Mouse (Mus musculus) liver, embryonic 13.5 days (tissue): ENCODE results near the gene Notch4. TPM values are rescaled to one million over a fixed set of nuclear protein-coding genes. Genes with fewer than 3 reads are reported as not detected.

Experiments used
- ATAC-seq: fragments of 200-750 bp; cut with Nextera tagmentation; 2 replicates; pipeline ENCODE4 v1.8.0; 2017; ENCODE audit warnings: low read depth, mild to moderate bottlenecking, moderate number of reproducible peaks, moderate library complexity
- DNase-seq: peaks from one replicate; pipeline ENCODE4 v3.0.0; 2022
- H3K27ac ChIP-seq: fragments of 300-500 bp; sonication (generic); 2 replicates; pipeline ENCODE4 v1.5.1; 2015; ENCODE audit warnings: moderate library complexity, mild to moderate bottlenecking, inconsistent platforms
- H3K27me3 ChIP-seq: fragments of 300-500 bp; sonication (generic); 2 replicates; pipeline ENCODE4 v1.6.1; 2015; ENCODE audit warnings: mild to moderate bottlenecking, inconsistent platforms
- H3K36me3 ChIP-seq: fragments of 300-500 bp; sonication (generic); 2 replicates; pipeline ENCODE4 v1.6.1; 2015; ENCODE audit warnings: mild to moderate bottlenecking, inconsistent platforms
- H3K4me1 ChIP-seq: fragments of 300-500 bp; sonication (generic); replicated peaks from 2 replicates; pipeline ENCODE4 v1.6.1; 2015; ENCODE audit warnings: inconsistent platforms
- H3K4me2 ChIP-seq: fragments of 300-500 bp; sonication (generic); 2 replicates; pipeline ENCODE4 v1.6.1; 2015; ENCODE audit warnings: inconsistent platforms, mild to moderate bottlenecking, moderate library complexity
- H3K4me3 ChIP-seq: fragments of 300-500 bp; sonication (generic); replicated peaks from 2 replicates; pipeline ENCODE4 v1.5.1; 2015; ENCODE audit warnings: mild to moderate bottlenecking, inconsistent platforms
- H3K9ac ChIP-seq: fragments of 300-500 bp; sonication (generic); 2 replicates; pipeline ENCODE4 v1.6.1; 2015; ENCODE audit warnings: mild to moderate bottlenecking, inconsistent platforms
- H3K9me3 ChIP-seq: fragments of 300-500 bp; sonication (generic); replicated peaks from 2 replicates; pipeline ENCODE4 v1.6.1; 2016; ENCODE audit warnings: inconsistent platforms
- WGBS: fragments of 180-500 bp; shearing (Covaris S2); methylation state at CpG from one replicate; pipeline ENCODE4 v1.1.7; 2015; ENCODE audit not compliant: insufficient replicate concordance; 5-methylcytosine and 5-hydroxymethylcytosine counted together
- polyA plus RNA-seq: library from polyadenylated mRNA; unstranded; fragments of >200 nt; fragmentation: Nextera tagmentation; extraction: Ambion mirVana; gene quantifications from 2 replicates; pipeline ENCODE4 v1.2.1, GENCODE M21; 2015

Notch4 gene
- polyA plus RNA-seq, 1 experiment from 2014 or later = 0.55 TPM

DNA sequence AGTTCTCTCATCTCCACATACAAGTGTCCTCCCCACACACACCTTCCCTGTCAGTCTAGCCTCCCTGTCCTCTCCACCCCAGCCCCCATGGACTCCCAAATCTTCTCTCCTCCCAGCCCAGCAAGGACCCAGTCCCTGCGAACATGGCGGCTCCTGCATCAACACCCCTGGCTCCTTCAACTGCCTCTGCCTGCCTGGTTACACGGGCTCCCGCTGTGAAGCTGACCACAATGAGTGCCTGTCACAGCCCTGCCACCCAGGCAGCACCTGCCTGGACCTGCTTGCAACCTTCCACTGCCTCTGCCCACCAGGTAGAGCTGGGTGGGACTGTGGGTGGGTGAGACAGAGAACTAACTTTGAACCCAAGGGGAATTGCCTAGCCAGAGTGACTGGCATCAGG, 5.9 kb downstream of the Notch4 start:
- no peak overlapping the region for H3K4me2 ChIP-seq
- no peak overlapping the region for H3K9ac ChIP-seq
- H3K27ac ChIP-seq = no peak overlapping the region
- DNase-seq = no peak
- peaks cover 12% of the 10 kb centered on the region; the same call in 1 of the 2 replicates for H3K27me3 ChIP-seq
- H3K9me3 ChIP-seq = no peaks in the 10 kb centered on the region
- ATAC-seq = no peak
- 44% methylated on average over 4 of the region's 4 CpGs for WGBS
- H3K4me1 ChIP-seq = no peaks in the 10 kb centered on the region
- no peak overlapping the region for H3K4me3 ChIP-seq
- no peaks in the 10 kb centered on the region for H3K36me3 ChIP-seq

GRCm38 (mm10) chr17:34571875-34572274, 7.8 kb downstream of the Notch4 start:
- no peak overlapping the region for H3K4me2 ChIP-seq
- peak; percentile 12 for DNase-seq
- no peaks in the 10 kb centered on the region for H3K36me3 ChIP-seq
- ATAC-seq = no peak
- peaks cover 12% of the 10 kb centered on the region; the same call in 1 of the 2 replicates for H3K27me3 ChIP-seq
- H3K9ac ChIP-seq = no peak overlapping the region
- 20% methylated on average over 5 of the region's 5 CpGs for WGBS
- H3K4me1 ChIP-seq = no peaks in the 10 kb centered on the region
- no peak overlapping the region for H3K4me3 ChIP-seq
- no peak overlapping the region for H3K27ac ChIP-seq
- no peaks in the 10 kb centered on the region for H3K9me3 ChIP-seq

DNA sequence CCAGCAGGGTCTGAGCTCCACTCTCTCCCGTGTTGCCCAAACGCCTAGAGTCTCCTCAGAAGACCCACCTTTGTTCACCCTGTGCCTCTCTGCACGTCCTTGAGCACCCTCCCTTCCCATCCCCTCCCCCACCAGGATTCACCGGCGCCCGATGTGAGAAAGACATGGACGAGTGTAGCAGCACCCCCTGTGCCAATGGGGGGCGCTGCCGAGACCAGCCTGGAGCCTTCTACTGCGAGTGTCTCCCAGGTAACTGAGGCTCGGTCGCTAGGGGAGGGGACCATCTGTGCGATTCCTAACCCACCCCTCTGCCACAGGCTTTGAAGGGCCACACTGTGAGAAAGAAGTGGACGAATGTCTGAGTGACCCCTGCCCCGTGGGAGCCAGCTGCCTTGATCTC, 8.3 kb downstream of the Notch4 start:
- Histone ChIP-seq H3K9me3 (no peaks in the 10 kb centered on the region), H3K36me3 (no peaks in the 10 kb centered on the region), H3K4me1 (no peaks in the 10 kb centered on the region), H3K9ac (no peak overlapping the region), H3K27me3 (peaks cover 7% of the 10 kb centered on the region; the same call in 1 of the 2 replicates), H3K27ac (no peak overlapping the region), H3K4me3 (no peak overlapping the region), H3K4me2 (no peak overlapping the region)
- no peak for DNase-seq
- 41% methylated on average over 15 of the region's 15 CpGs for WGBS
- no peak for ATAC-seq

GRCm38 (mm10) chr17:34576577-34576976, 12.5 kb downstream of the Notch4 start:
- no peak for ATAC-seq
- Histone ChIP-seq H3K4me2 (no peak overlapping the region), H3K4me1 (no peaks in the 10 kb centered on the region), H3K9me3 (no peaks in the 10 kb centered on the region), H3K27ac (no peak overlapping the region), H3K9ac (no peak overlapping the region), H3K36me3 (no peaks in the 10 kb centered on the region), H3K4me3 (no peak overlapping the region), H3K27me3 (no peaks in the 10 kb centered on the region)
- DNase-seq = no peak
- 56% methylated on average over 5 of the region's 5 CpGs for WGBS

DNA sequence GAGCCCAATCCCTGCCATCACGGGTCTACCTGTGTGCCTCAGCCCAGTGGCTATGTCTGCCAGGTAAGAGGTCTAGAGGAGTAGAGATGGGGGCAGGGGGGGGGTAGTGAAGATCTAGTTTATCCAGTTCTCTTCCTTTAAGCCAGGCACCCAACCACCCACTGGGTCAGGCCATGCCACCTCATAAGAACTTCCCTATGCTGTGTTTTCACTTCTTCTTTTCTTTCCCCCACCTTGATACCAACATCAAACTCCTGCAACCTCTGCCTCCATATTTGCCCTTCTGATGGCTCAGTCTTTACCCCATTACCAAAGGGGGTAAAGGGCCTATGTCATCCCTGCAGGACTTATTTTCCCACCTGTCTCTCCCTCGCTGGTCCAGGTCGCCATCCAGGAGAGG, 14.0 kb downstream of the Notch4 start:
- H3K9ac ChIP-seq = no peak overlapping the region
- ATAC-seq = no peak
- H3K4me1 ChIP-seq = no peaks in the 10 kb centered on the region
- H3K27ac ChIP-seq = no peak overlapping the region
- H3K27me3 ChIP-seq = no peaks in the 10 kb centered on the region
- no peaks in the 10 kb centered on the region for H3K36me3 ChIP-seq
- H3K4me2 ChIP-seq = no peak overlapping the region
- H3K9me3 ChIP-seq = no peaks in the 10 kb centered on the region
- DNase-seq = no peak
- H3K4me3 ChIP-seq = no peak overlapping the region
- 71% methylated on average over 3 of the region's 3 CpGs for WGBS

DNA sequence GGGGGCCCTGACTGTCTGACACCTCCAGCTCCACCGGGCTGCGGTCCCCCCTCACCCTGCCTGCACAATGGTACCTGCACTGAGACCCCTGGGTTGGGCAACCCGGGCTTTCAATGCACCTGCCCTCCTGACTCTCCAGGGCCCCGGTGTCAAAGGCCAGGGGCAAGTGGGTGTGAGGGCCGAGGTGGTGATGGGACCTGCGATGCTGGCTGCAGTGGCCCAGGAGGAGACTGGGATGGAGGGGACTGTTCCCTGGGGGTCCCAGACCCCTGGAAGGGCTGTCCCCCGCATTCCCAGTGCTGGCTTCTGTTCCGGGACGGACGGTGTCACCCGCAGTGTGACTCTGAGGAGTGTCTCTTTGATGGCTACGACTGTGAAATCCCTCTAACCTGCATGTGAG, 18.5 kb downstream of the Notch4 start:
- Histone ChIP-seq H3K27me3 (peaks cover 10% of the 10 kb centered on the region; the same call in 1 of the 2 replicates), H3K4me1 (peaks cover 13% of the 10 kb centered on the region), H3K36me3 (no peaks in the 10 kb centered on the region), H3K4me3 (no peak overlapping the region), H3K4me2 (no peak overlapping the region), H3K9ac (no peak overlapping the region), H3K9me3 (no peaks in the 10 kb centered on the region), H3K27ac (no peak overlapping the region)
- ATAC-seq (no peak), DNase-seq (no peak)
- 83% methylated on average over 12 of the region's 12 CpGs for WGBS

- no peak overlapping the region for H3K4me2 ChIP-seq
- no peak for ATAC-seq
- no peak overlapping the region for H3K27ac ChIP-seq
- 60% methylated on average over 7 of the region's 7 CpGs for WGBS
- H3K4me1 ChIP-seq = peaks cover 21% of the 10 kb centered on the region
- DNase-seq = no peak
- H3K27me3 ChIP-seq = peaks cover 10% of the 10 kb centered on the region; the same call in 1 of the 2 replicates
- no peak overlapping the region for H3K4me3 ChIP-seq
- no peaks in the 10 kb centered on the region for H3K36me3 ChIP-seq
- no peak overlapping the region for H3K9ac ChIP-seq
- no peaks in the 10 kb centered on the region for H3K9me3 ChIP-seq
Observed at GRCm38 (mm10) chr17:34583397-34583796, 19.3 kb downstream of the Notch4 start.

DNA sequence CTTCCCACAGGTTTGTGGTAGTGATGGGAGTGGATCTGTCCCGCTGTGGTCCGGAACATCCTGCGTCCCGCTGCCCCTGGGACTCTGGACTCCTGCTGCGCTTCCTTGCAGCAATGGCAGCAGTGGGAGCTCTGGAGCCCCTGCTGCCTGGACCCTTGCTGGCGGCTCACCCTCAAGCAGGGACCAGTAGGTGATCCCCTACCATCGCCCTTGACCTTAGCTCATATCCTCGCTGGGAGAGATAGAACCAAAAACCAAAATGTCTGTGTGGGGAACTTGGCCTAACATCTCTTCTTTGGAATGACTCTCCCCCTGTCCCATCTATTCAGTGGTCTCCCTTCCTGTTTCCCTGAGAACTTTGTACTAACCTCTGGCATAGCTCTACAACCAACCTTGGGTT, 19.8 kb downstream of the Notch4 start:
- no peak for ATAC-seq
- DNase-seq = no peak
- Histone ChIP-seq H3K9ac (no peak overlapping the region), H3K36me3 (no peaks in the 10 kb centered on the region), H3K4me3 (no peak overlapping the region), H3K4me1 (peaks cover 25% of the 10 kb centered on the region), H3K27ac (no peak overlapping the region), H3K4me2 (no peak overlapping the region), H3K27me3 (peaks cover 10% of the 10 kb centered on the region; the same call in 1 of the 2 replicates), H3K9me3 (no peaks in the 10 kb centered on the region)
- 75% methylated on average over 8 of the region's 8 CpGs for WGBS

DNA sequence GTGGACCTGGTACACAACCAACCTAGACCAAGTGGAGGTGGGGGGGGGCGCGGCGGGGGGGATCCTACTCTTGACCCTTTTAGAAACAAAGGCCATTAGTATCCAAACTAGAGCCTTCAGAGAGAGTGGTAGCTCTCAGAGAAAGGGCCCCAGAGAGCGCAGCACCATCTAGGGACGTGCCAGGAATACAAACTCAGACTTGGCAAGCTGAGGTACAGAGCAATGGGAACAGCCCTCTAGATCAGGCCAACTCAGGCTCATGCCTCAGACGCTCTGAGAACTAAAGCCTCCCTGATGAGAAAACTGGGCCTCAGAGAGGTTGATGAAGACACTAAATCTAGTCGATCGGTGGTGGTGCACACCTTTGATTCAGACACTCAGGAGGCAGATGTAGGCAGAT, 21.1 kb downstream of the Notch4 start:
- Histone ChIP-seq H3K36me3 (no peaks in the 10 kb centered on the region), H3K27me3 (peaks cover 10% of the 10 kb centered on the region; the same call in 1 of the 2 replicates), H3K4me2 (no peak overlapping the region), H3K9me3 (no peaks in the 10 kb centered on the region), H3K9ac (no peak overlapping the region), H3K4me1 (peaks cover 38% of the 10 kb centered on the region), H3K27ac (no peak overlapping the region), H3K4me3 (no peak overlapping the region)
- no peak for ATAC-seq
- 77% methylated on average over 8 of the region's 8 CpGs for WGBS
- no peak for DNase-seq

GRCm38 (mm10) chr17:34585877-34586771, 22.1 kb downstream of the Notch4 start:
- ATAC-seq = no peak
- 44% methylated on average over 32 of the region's 32 CpGs for WGBS

DNA sequence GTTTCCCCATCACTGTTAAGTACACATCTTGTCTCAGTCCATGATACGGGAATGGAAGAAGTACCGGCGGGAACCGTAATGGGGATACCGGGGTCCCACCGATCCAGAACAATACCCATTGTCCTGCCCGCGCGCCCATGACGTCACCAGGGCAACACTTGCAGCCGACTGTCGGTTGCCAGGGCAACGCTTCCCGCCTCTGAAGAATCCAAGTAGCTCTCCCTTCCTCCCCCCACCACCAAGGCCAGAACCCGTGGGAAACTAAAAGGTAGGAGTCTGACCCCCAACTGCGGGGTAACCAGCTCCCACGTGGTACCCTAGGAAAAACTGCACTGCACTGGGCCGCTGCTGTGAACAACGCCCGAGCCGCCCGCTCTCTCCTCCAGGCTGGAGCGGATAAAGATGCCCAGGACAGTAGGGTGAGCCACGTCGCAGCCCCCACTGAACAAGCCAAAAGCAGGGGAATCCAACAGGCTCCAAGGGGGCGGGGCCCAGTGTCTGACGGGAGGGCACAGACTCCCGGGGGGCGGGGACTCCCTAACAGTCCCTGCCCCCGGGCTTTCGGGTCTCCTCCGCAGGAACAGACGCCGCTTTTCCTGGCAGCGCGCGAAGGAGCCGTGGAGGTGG, 22.8 kb downstream of the Notch4 start:
- H3K36me3 ChIP-seq = no peaks in the 10 kb centered on the region
- H3K27ac ChIP-seq = peak overlapping the region; percentile 92
- H3K27me3 ChIP-seq = peaks cover 10% of the 10 kb centered on the region; the same call in 1 of the 2 replicates
- no peak for DNase-seq
- H3K9me3 ChIP-seq = no peaks in the 10 kb centered on the region
- H3K9ac ChIP-seq = peak overlapping the region; percentile 89
- WGBS = under 1% methylated on average over 38 of the region's 38 CpGs
- peak; percentile 80 for ATAC-seq
- peaks cover 56% of the 10 kb centered on the region for H3K4me1 ChIP-seq
- H3K4me2 ChIP-seq = peak overlapping the region; percentile 99
- H3K4me3 ChIP-seq = peak overlapping the region; percentile 76

More at GRCm38 (mm10) chr17:34585877-34586771, 22.1 kb downstream of the Notch4 start:
- H3K9me3 ChIP-seq = no peaks in the 10 kb centered on the region
- DNase-seq = no peak
- 0 out of 2 replicates have a peak overlapping the region, but pooled peaks have one; percentile 14 for H3K27ac ChIP-seq
- peak overlapping the region; percentile 99 for H3K4me2 ChIP-seq
- peak overlapping the region; percentile 76 for H3K4me3 ChIP-seq
- peak overlapping the region; percentile 89 for H3K9ac ChIP-seq
- H3K27me3 ChIP-seq = peaks cover 10% of the 10 kb centered on the region; the same call in 1 of the 2 replicates
- H3K4me1 ChIP-seq = peaks cover 48% of the 10 kb centered on the region
- no peaks in the 10 kb centered on the region for H3K36me3 ChIP-seq
